Mouse (Mus musculus) liver, adult (tissue): ENCODE data around the gene Gabrb1.

Experiments used
- GATA4 ChIP-seq: IDR thresholded peaks from 2 replicates; pipeline ENCODE4 v1.6.1; 2014; ENCODE audit warnings: mild to moderate bottlenecking, low read length; ENCODE audit not compliant: insufficient replicate concordance

Gene Gabrb1

GRCm38 (mm10) chr5:72195442-72195841 lies 537.5 kb downstream of the Gabrb1 start:
- no peak for TF ChIP-seq GATA4
